Mouse (Mus musculus): ENCODE results near the gene Gpr18.

Gpr18 gene

GRCm38 (mm10) chr14:121915621-121916020 is at the start of gene Gpr18:
TSS of gene Gpr18 (minus strand) at chr14:121915781.
- ATAC-seq (ENCODE audit: low TSS enrichment): no peak

- ATAC-seq (ENCODE audit: low TSS enrichment): no peak
These were observed 49.4 kb upstream of the Gpr18 start, which contains the start of gene Gpr183 for GRCm38 (mm10) chr14:121964990-121965389. TSS of gene Gpr183 (minus strand) at chr14:121965195.

DNA sequence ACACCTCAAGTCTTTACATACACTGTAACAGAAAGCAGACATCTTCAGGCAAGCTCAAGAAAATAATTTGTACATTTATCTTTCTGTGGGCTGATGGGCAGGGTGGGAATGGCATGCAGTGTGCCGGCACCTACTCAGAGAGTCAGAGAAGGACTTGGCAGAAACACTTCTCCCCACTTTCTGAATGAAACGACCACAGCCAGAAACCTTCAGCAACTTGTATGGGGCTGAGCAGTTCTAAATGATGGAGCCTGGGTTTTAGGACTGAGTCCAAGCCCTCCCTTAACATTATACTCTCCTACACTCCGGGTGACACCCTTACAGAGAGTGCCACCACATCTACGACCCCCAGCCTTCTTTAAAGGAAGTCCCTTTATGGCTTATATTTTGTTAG is 48.4 kb upstream of the Gpr18 start:
- peak; percentile 14; the same call in 1 of the 2 replicates for ATAC-seq (ENCODE audit: low TSS enrichment)

DNA sequence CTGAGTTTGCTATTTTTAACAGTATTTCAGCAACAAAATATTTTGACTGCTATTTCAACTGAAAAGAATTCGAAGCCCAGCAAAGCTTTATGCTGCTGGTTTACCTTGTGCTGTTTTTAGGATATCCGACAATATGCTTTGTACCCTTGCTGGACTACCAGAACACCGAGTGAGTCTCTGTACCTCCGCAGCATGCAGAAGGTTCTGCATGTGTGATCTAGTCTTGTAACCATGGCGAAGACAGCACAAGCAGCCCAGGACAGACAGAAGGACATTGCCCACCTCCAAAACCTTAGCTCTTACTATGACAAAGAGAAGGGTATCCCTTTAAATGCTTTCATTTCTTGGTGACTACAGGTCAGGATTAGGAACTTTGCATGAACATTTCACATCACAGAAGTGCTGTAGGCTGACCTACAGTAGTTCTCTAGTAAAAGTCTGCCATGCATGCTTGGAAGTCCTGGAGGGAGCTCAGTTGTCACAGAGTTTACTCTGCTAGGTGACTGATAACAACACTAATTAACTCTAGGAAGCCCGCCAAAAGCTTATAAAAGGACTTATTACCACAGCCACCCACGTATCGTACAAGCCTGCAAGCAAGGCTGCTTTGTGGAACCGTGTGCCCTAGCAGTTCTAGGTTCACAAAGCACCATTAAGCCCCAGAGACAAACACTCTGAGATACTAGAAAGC is 47.8 kb upstream of the Gpr18 start:
- ATAC-seq (ENCODE audit: low TSS enrichment): peak; percentile 32

DNA sequence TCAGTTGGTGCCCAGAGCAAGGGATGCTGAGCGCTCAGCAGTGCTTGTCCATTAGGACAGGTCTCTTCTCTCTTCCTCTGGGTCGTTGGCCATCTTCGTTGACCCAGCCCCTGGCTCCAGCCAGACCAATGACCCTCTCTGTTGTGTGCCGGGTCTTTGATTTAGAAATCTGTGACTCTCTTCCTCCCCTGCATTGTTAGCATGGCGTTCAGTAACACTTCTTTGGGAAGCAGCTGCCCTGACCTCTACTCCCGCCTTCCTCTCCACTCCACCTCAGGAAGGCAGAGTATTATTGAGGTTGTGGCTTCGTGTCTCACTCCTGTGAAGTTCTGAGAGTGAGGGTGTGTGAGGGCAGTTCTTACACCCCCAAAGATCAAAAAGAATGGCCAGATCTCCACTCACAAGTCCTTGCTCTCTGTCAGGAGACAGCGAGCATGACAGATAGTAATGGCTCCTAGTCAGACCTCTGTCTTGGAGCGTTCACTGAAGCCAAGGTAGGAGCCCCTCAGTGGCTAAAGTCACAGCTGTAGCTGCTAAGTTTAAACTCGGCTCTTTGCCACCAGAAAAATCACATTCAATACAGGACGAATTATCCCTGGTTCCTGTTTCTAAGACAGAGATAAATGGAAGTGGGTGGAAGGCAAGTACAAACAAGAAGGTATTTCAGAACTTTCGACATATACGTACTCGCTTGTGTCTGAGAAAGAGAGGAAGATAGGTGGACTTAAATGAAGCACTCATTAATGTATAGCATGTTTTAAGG is 46.7 kb upstream of the Gpr18 start:
- no peak for ATAC-seq (ENCODE audit: low TSS enrichment)

DNA sequence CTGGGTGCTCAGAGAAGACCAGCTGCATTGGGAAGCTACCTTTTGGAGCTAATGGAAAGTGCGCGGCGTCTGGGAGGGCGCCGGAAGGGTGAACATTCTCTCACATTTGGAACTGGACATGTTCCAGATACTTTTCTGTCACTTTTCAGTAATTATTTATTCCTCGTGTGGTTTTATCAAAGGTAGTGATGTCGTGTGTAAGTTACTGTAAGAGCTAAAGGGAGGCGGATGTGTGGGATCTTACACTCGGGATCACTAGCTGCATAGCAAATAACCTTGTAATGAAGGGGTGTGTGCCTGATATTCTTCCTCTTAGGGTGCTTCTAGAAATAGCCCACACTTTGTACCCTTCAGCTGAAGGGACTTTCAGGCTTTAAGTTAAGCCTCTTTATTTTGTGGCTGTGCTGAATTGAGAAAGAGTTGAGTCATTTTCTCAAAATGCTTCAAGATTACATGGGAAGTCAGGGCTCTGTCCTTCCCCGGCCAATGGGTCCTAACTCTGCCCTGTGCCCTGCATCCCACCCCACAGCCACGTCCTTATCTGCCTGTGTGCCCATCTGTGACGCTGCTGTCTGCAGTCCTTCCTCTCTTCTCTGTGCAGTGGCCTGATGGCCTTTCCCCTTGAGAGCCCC is 46.0 kb upstream of the Gpr18 start:
- no peak for ATAC-seq (ENCODE audit: low TSS enrichment)

- ATAC-seq (ENCODE audit: low TSS enrichment): no peak
These were observed 45.4 kb upstream of the Gpr18 start for GRCm38 (mm10) chr14:121960997-121961396.

GRCm38 (mm10) chr14:121960531-121960930 is 45.0 kb upstream of the Gpr18 start:
- no peak for ATAC-seq (ENCODE audit: low TSS enrichment)

DNA sequence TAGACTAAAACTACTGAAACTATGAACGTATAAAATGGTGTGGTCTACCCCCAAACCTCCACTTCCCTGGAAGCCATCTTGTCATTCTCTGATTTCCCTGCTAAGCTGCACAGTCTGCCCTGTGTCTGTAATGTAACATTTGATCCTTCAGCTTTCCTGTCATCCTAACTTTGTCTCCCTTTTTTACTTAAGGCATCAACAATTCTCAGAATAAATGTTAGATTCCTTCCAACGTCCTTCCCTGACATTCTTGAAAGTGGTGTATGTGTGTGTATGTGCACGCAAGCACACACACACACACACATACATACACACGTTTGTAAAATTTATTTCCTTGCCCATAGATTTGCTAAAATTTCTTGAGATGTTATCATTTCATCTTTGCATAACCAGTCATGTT is 44.5 kb upstream of the Gpr18 start:
- no peak for ATAC-seq (ENCODE audit: low TSS enrichment)

DNA sequence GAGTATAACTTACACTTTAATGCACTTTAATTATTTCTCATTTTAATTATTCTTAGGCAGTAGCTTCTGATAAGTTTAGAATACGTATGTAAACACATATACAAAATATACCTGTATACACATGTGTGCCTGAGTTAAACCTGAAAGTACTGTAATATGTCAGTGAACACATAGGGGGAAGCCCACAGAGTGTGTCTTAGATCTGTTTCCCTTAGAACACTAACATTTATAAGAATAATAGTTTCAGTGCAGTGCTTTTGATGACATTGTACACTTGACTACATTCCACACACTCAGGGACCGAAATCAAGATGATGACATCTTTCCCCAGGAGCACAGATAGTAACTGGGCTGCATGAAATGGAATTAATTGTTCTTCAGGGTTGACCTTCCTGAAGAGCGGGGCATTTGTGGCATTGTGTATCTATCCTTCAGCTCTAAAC is 44.0 kb upstream of the Gpr18 start:
- ATAC-seq (ENCODE audit: low TSS enrichment): no peak

DNA sequence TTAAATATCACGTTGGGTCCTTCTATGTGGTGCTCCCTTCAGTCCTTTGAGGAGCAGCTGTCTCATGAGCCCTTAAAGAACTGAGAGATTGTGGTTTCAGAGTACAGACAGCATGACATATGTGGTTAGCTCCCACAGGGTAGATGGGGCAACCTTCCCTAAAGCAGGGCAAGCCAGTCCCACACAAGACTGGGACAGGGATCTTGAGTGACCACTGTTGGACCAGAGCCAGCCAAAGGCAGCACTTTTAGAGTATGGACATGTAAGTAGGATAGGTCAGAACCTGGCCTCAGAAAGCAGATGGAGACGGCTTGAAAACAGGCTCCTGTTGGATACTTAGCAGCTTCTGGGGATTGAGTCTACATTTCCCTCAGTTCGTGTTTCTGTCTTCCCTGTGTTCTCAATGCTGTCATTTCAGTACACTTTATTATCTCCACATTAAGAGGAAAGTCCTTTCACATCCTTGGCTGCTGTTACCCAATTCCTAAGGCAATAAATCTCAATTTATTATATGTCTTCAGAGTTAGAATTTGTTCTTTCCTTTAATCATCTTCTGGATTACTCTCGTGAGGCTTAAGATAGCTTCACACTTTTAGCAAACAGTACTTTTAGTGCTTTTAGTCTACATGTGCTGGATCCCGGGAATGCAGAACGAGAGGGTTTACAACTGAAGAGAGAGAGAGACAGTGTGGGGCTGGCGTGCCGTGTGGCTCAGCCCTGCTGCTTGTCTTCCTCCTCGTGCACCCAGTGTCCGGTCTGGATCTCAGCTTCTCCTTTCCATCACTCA is 43.4 kb upstream of the Gpr18 start:
- peak; percentile 8; the same call in 1 of the 2 replicates for ATAC-seq (ENCODE audit: low TSS enrichment)

DNA sequence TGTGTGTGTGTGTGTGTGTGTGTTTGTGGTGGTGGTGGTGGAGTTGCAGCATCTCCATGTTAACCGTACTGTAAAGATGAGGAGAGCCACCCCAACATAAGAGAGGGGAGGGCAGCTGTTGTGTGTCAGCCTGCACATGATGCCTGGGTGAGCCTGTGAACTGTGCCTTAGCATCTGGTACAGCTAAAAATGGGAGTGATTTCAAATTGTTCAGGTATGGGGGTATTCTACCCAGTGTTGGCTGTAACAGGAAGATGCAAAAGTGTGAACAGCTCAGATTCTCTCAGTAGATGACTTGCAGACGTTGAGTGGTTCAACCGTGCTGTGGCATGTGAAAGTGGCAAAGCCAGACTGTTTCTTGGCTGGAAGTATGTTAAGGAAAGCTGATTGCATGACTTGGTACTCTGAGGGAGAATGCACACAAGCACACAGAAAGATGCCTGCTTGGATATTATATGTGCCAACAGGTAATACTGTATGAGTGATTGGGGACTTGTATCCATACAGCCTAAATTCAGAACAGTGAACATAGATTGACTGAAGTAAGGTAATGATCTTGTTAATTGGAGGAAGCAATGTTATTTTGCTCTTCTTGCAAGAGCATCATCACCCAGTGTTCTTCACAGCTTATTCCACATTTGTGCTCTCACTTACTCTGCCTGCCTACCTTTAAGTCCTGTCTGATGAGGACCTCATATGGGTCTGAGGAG is 42.6 kb upstream of the Gpr18 start:
- 0 out of 2 replicates have a peak, but pooled peaks have one; percentile 38 for ATAC-seq (ENCODE audit: low TSS enrichment)

DNA sequence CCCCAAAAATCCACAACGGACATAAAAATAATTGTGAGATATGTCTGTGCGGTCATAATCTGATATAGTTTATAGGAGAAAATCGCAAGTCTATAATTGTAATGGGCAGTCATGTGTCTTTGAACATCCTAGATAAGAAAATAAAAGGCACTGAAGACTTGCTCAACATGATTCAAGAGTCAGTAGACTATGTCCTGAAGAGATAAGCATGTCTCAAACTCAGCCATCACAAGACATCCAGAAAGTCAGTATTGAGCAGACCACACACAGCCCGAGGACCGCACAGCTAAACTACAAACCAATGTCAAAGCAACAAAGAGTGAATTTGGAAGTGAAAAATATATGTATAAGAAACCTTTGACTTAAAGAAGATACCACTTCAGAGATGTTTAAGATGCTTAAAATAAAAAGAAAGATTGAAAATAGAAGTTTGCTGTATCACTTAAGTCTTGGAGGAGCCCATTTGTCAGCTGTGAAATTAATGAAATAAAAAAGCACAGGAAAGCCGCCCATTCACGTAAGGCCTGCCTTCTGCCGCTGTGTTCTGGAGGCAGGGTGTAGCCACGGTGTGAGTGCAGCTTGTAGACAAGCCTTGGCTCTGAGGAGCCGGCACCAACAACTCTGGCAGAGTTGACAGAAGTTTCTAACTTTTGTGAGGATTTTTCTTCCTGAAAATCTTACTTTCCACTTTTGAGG is 41.7 kb upstream of the Gpr18 start:
- ATAC-seq (ENCODE audit: low TSS enrichment): no peak

DNA sequence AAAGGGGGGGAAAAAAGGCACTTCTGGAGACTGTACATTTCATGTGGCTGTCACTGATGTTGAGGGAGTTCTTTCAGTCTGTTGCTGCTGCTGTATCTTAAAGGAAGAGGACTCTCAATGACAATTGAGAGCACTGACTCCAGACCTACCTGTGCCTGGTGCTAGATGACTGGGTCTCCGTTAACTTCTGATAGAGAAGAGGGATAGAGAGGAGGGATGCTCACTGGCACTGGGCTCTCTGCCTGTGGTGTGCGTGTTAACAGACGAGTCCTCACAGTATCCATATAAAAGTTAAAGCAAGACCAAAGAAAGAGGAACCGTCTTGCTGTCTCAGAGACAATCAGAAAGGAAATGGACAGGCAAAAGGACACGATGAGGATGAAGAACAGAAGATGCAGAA is 40.7 kb upstream of the Gpr18 start:
- no peak for ATAC-seq (ENCODE audit: low TSS enrichment)

DNA sequence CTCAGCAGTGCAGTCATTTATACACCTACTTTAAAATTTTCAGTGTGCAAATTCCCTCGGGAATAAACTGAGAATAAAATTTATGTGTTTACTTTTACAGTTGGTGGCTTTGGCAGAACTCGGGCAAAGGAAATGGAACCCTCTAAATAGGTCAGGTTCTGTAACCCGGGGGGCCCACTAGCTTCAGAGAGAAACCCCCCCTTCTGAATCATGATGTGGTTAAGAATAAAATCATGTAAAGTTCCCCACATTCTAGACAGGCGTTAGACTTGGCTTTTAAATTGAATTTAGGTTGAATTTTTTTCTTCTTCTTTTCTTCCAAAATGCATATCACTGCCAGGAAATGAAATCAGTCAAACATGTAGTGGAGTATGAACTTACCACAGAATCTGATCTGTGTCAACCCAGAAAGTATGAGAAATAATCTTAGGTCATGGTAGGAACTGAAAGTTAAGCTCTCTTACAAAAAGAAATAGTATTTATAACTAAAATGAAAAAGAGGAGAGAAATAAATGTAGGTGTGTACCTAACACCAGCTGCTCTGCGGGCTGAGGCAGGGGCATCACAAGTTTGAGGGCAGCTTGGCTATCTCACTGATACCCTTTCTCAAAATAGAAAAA is 39.7 kb upstream of the Gpr18 start:
- ATAC-seq (ENCODE audit: low TSS enrichment): no peak

GRCm38 (mm10) chr14:121954608-121955007 is 39.0 kb upstream of the Gpr18 start:
- ATAC-seq (ENCODE audit: low TSS enrichment): no peak

DNA sequence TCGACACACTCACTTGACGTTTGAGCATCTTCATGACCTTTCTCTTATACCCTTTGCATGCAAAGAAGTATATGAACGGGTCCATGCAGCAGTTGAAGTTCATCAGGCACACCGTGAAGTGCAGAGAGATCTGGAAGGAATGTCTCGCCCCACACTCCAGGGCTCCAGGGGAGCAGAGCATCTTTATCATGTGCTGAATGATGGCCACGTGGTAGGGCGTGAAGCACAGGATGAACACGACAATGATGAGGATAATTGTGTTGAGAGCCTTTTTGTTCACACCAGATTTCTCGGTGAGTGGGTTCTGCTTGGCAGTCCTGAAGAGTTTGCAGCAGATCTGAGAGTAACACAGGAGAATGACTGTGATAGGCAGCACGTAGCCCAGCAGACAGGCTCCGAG is 38.5 kb upstream of the Gpr18 start:
- no peak for ATAC-seq (ENCODE audit: low TSS enrichment)

DNA sequence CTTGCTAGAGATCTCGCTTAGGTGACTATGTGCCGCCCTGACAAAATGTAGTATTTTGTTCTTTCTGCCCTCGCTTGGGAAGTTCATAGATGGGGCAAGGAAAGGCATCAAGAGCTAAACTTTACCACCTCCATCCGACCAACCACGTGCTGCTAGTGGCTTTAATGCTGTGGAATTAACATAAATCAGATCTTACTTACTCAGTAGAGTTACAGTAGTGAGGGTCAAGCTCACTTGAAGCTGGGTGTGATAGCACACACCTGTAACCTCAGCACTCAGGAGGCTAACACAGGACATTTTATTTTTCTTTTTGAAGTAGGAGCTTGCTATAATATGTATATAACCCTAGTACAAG is 36.4 kb upstream of the Gpr18 start:
- ATAC-seq (ENCODE audit: low TSS enrichment): no peak

- no peak for ATAC-seq (ENCODE audit: low TSS enrichment)
These were observed 35.9 kb upstream of the Gpr18 start for GRCm38 (mm10) chr14:121951399-121952045.

DNA sequence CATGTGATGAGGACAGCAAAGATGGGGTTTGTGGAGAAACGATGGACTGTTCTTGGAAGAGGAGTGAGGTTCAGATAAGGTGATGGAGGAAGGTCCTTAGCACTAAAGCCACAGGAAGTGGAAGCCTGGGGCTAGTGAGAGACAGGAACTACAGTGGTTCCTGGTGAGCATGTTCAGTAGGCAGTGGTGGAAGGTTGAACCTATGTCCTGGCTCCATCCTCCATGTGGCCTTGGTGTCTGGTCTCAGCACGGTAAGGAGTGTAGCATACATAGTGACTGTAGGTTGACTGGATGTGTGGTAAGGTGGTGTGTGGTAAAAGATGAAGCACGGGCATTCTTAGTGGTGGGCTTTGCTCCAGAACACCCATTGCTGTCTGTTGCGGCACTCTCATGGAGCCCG is 34.3 kb upstream of the Gpr18 start:
- no peak for ATAC-seq (ENCODE audit: low TSS enrichment)
